Mouse (Mus musculus) forebrain, embryonic 11.5 days (tissue): ENCODE results near the gene Snrnp48. TPM values are rescaled to one million over a fixed set of nuclear protein-coding genes. Genes with fewer than 3 reads are reported as not detected.
A peak's percentile ranks its signal among the peaks of the same experiment; 100 is the strongest.

Experiments used
- ATAC-seq: fragments of 200-750 bp; cut with Nextera tagmentation; replicated peaks from 2 replicates; pipeline ENCODE4 v1.8.0; 2017; ENCODE audit warnings: moderate TSS enrichment; ENCODE audit not compliant: low FRiP score
- DNase-seq: peaks from one replicate; pipeline ENCODE4 v3.0.0-alpha.2; 2017; ENCODE audit warnings: low spot score
- H3K27ac ChIP-seq: fragments of 300-500 bp; sonication (generic); 2 replicates; pipeline ENCODE4 v1.5.1; 2014; ENCODE audit warnings: low read depth, low read length
- H3K27me3 ChIP-seq: fragments of 300-500 bp; sonication (generic); 2 replicates; pipeline ENCODE4 v1.6.1; 2014; ENCODE audit warnings: mild to moderate bottlenecking, low read length, mixed read lengths; ENCODE audit not compliant: control insufficient read depth, insufficient read depth
- H3K36me3 ChIP-seq: fragments of 300-500 bp; sonication (generic); 2 replicates; pipeline ENCODE4 v1.6.1; 2014; ENCODE audit warnings: mild to moderate bottlenecking, low read length, moderate library complexity, mixed read lengths; ENCODE audit not compliant: control insufficient read depth, insufficient read depth
- H3K4me1 ChIP-seq: fragments of 300-500 bp; sonication (generic); replicated peaks from 2 replicates; pipeline ENCODE4 v1.6.1; 2014; ENCODE audit warnings: low read length, mixed read lengths; ENCODE audit not compliant: control insufficient read depth, insufficient read depth
- H3K4me2 ChIP-seq: fragments of 300-500 bp; sonication (generic); 2 replicates; pipeline ENCODE4 v1.6.1; 2014; ENCODE audit warnings: low read depth, mild to moderate bottlenecking, low read length, moderate library complexity, mixed read lengths; ENCODE audit not compliant: severe bottlenecking
- H3K4me3 ChIP-seq: fragments of 300-500 bp; sonication (generic); 2 replicates; pipeline ENCODE4 v1.5.1; 2014; ENCODE audit warnings: low read depth, low read length
- H3K9ac ChIP-seq: fragments of 300-500 bp; sonication (generic); 2 replicates; pipeline ENCODE4 v1.6.1; 2014; ENCODE audit warnings: low read length
- H3K9me3 ChIP-seq: fragments of 300-500 bp; sonication (generic); 2 replicates; pipeline ENCODE4 v1.6.1; 2016; ENCODE audit warnings: low read length, mixed read lengths; ENCODE audit not compliant: control insufficient read depth
- WGBS: fragments of 180-500 bp; shearing (Covaris S2); extraction: QIAGEN DNeasy Blood & Tissue Kit; methylation state at CpG from one replicate; pipeline ENCODE4 v1.1.7; 2014; 5-methylcytosine and 5-hydroxymethylcytosine counted together
- polyA plus RNA-seq: library from polyadenylated mRNA; unstranded; fragments of >200 nt; fragmentation: Nextera tagmentation; extraction: Ambion mirVana; gene quantifications from 2 replicates; pipeline ENCODE4 v1.2.1, GENCODE M21; 2014

The Snrnp48 gene
- 44.8 and 45.5 TPM in 2 replicates for polyA plus RNA-seq

DNA sequence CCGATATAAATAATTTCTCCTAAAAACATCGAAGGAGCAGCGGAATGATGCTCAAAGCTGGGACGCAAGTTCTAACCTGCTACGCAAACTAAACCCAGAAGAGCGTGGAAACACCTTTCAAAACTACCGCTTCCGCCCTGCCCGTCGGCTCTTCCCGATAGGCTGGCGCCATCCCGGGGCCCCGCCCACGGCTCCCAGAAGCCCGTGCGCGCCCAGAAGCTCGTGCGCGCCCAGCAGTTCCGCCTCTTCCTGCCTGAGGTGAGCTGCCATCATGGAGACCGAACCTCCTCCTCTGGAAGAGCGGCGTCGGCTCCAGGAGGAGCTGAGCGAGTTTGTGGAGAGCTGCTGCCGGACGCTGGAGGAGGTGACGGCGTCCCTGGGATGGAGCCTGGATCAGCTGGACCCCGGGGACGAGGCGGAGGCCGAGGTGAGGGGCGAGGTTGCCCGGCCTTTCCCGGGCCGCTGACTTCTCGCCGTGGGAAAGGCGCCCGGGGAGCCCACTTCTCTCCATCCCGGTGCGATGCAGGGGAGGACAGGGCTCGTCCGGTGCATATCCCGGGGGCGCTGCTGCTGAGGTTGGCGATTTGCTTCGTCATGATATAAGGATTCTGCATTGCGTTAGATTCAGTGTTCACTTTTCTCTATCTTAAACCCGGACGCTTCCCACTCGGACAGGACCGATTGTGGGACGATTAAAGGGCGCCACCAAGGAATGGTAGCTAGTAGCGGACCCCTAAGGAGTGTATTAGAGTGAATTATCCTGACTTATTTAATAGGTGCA is at the start of gene Snrnp48:
Gene Snrnp48, plus strand, starts transcription at position 237 of the 781 bp plus-strand sequence.
- H3K9ac ChIP-seq, result peak within 1 kb of the TSS; percentile 88
- DNase-seq (peak; percentile 94), ATAC-seq (peak; percentile 98)
- H3K27me3 ChIP-seq, result no peaks in the 10 kb centered on the region
- H3K27ac ChIP-seq, result peak within 1 kb of the TSS; percentile 72
- H3K4me3 ChIP-seq, result peak within 1 kb of the TSS; percentile 87
- WGBS, result under 1% methylated on average over 59 of the region's 59 CpGs
- H3K4me2 ChIP-seq, result peak within 1 kb of the TSS; percentile 63
- no peaks in the 10 kb centered on the region for H3K4me1 ChIP-seq
- no peaks in the 10 kb centered on the region for H3K36me3 ChIP-seq
- no peaks in the 10 kb centered on the region for H3K9me3 ChIP-seq

DNA sequence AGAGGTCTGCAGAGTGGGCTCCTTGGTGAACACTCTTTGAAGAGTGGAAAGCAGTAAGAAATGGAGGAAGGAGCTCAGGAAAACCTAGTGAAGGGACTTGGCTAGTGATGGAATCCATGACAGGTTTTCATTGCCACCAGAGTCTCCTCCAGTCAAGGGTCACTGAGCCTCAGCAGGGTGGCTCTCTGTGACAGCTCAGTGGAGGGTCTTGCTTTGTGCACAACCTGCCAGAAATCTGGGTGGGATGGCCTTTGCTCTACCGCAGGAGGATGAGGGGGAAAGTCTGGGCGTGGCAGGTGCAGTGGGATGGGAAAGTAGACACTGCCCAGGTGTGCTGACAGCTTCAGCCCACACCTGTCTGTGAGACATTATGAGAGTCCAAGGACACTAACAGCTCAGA is 49.2 kb upstream of the Snrnp48 start:
- Histone ChIP-seq H3K4me1 (peaks cover 12% of the 10 kb centered on the region), H3K4me3 (no peak overlapping the region), H3K27ac (no peak overlapping the region), H3K9me3 (no peaks in the 10 kb centered on the region), H3K4me2 (no peak overlapping the region), H3K9ac (no peak overlapping the region), H3K36me3 (no peaks in the 10 kb centered on the region), H3K27me3 (peaks cover 27% of the 10 kb centered on the region)
- DNase-seq (no peak), ATAC-seq (no peak)
- 0% methylated on average over 2 of the region's 2 CpGs for WGBS

GRCm38 (mm10) chr13:38157635-38158034 is 47.1 kb upstream of the Snrnp48 start:
- DNase-seq (no peak), ATAC-seq (no peak)
- 19% methylated on average over 6 of the region's 6 CpGs for WGBS
- Histone ChIP-seq H3K36me3 (no peaks in the 10 kb centered on the region), H3K4me2 (no peak overlapping the region), H3K9me3 (no peaks in the 10 kb centered on the region), H3K27ac (no peak overlapping the region), H3K4me1 (peaks cover 3% of the 10 kb centered on the region; the same call in 1 of the 2 replicates), H3K27me3 (peaks cover 6% of the 10 kb centered on the region), H3K9ac (no peak overlapping the region), H3K4me3 (no peak overlapping the region)

DNA sequence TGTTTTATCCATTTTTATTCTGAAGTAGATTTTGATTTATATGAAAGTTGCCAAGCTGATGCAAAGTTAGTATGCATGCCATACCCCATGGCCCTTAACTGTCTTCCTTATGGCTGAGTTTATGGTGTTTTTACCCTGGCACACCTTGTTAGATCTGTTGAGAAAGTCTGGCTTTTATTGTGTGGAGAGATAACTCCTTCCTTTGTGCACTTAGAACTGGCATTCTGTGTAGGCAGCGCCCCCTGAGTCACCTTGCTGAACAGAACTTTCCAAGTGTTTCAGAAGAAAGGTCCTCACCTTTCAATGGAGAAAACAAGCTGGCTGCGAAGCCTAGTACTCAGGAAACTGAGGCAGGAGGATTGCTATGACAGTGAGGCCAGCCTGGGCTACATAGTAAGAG is 42.7 kb upstream of the Snrnp48 start:
- Histone ChIP-seq H3K27ac (no peak overlapping the region), H3K4me3 (no peak overlapping the region), H3K9me3 (no peaks in the 10 kb centered on the region), H3K4me2 (no peak overlapping the region), H3K9ac (no peak overlapping the region), H3K4me1 (no peaks in the 10 kb centered on the region), H3K36me3 (no peaks in the 10 kb centered on the region), H3K27me3 (no peaks in the 10 kb centered on the region)
- ATAC-seq (no peak), DNase-seq (no peak)
- 81% methylated on average over 2 of the region's 2 CpGs for WGBS

DNA sequence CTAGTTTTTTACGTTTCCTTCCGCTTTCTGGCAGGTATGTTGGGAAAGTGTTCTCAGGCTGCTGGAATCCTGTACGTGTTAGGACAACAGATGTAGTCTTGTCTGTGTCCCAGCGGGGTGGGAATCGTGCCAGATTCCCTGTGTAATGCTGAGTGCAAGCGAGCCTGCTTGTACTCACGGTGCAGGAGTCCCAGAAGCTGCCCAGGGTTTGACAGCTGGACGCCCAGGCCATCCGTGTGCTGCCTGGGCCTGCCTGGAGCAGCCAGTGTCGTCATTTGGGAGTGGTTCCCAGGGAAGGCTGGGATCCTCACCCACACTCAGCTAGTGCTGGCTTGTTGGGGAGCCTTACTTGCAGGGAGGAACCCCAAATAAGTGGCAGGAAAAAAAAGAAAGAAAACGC is 42.1 kb upstream of the Snrnp48 start:
- H3K36me3 ChIP-seq, result no peaks in the 10 kb centered on the region

GRCm38 (mm10) chr13:38164932-38165331 is 39.8 kb upstream of the Snrnp48 start:
- H3K9me3 ChIP-seq, result no peaks in the 10 kb centered on the region
- H3K4me1 ChIP-seq, result no peaks in the 10 kb centered on the region
- H3K27ac ChIP-seq, result no peak overlapping the region
- H3K36me3 ChIP-seq, result no peaks in the 10 kb centered on the region
- ATAC-seq, result no peak
- no peak overlapping the region for H3K9ac ChIP-seq
- H3K4me2 ChIP-seq, result no peak overlapping the region
- no peaks in the 10 kb centered on the region for H3K27me3 ChIP-seq
- WGBS, result 90% methylated on average over 9 of the region's 11 CpGs
- H3K4me3 ChIP-seq, result no peak overlapping the region
- no peak for DNase-seq

More for the DNA sequence above, 42.1 kb upstream of the Snrnp48 start:
- Histone ChIP-seq H3K27me3 (no peaks in the 10 kb centered on the region), H3K27ac (no peak overlapping the region), H3K9me3 (no peaks in the 10 kb centered on the region), H3K4me1 (no peaks in the 10 kb centered on the region), H3K4me2 (no peak overlapping the region), H3K4me3 (no peak overlapping the region), H3K9ac (no peak overlapping the region)
- no peak for DNase-seq
- ATAC-seq, result no peak
- 63% methylated on average over 11 of the region's 11 CpGs for WGBS

GRCm38 (mm10) chr13:38167056-38167455 is 37.7 kb upstream of the Snrnp48 start:
- Histone ChIP-seq H3K4me3 (no peak overlapping the region), H3K27ac (no peak overlapping the region), H3K9ac (no peak overlapping the region), H3K36me3 (no peaks in the 10 kb centered on the region), H3K4me1 (no peaks in the 10 kb centered on the region), H3K27me3 (no peaks in the 10 kb centered on the region), H3K9me3 (no peaks in the 10 kb centered on the region), H3K4me2 (no peak overlapping the region)
- no peak for DNase-seq
- WGBS, result 86% methylated on average over 3 of the region's 3 CpGs
- ATAC-seq, result no peak

DNA sequence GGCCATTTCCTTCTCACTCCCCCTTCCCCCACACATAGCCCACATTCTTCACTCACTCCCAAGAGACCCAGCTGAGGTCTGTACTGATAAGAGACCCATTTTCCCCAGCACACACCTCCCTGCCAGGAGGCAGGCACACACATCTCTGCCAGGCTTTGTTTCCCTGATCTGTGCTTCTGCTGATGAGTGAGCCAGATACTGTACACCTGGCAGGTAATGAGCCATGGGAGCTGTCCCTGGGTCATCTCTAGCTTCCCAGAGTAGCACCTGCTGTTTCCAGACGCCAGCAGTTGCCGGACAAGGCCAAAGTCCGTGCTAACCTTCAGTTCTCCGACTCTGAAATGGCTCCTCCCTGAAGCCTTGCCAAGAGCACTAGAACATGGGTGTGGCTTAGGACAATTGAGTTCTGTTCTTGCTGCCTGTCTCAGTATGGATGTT is 34.0 kb upstream of the Snrnp48 start:
- DNase-seq (no peak), ATAC-seq (no peak)
- Histone ChIP-seq H3K4me2 (no peak overlapping the region), H3K27me3 (no peaks in the 10 kb centered on the region), H3K9me3 (no peaks in the 10 kb centered on the region), H3K4me3 (no peak overlapping the region), H3K36me3 (no peaks in the 10 kb centered on the region), H3K27ac (no peak overlapping the region), H3K9ac (no peak overlapping the region), H3K4me1 (no peaks in the 10 kb centered on the region)
- 74% methylated on average over 4 of the region's 4 CpGs for WGBS

DNA sequence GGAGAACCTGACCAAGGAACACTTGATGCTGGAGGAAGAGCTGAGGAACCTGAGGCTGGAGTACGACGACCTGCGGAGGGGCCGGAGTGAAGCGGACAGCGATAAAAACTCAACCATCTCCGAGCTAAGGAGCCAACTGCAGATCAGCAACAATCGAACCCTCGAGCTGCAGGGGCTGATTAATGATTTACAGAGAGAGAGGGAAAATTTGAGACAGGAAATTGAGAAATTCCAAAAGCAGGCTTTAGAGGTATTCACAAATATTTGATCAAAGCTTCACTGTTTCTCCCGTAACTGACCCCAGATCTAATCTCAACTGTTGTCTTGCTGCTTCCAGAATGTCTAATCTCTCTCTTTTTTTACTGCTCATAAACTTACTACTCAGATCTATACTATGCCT is 11.3 kb upstream of the Snrnp48 start:
- Histone ChIP-seq H3K9me3 (peaks cover 7% of the 10 kb centered on the region; the same call in 1 of the 2 replicates), H3K9ac (no peak overlapping the region), H3K27ac (no peak overlapping the region), H3K27me3 (no peaks in the 10 kb centered on the region), H3K4me3 (no peak overlapping the region), H3K4me1 (no peaks in the 10 kb centered on the region), H3K36me3 (no peaks in the 10 kb centered on the region), H3K4me2 (no peak overlapping the region)
- no peak for DNase-seq
- 88% methylated on average over 10 of the region's 10 CpGs for WGBS
- no peak for ATAC-seq
